Mouse (Mus musculus) NIH3T3 (cell line): ENCODE results near the gene Spns2.

Source experiments
- DNase-seq: peaks from one replicate; pipeline ENCODE4 v3.0.0-alpha.2; 2012; ENCODE audit warnings: low read depth

Gene Spns2

GRCm38 (mm10) chr11:72489881-72490301, at the start of gene Spns2:
Gene Spns2 (minus strand): TSS chr11:72489904.
- DNase-seq, result no peak

GRCm38 (mm10) chr11:72538811-72539210, 49.1 kb upstream of the Spns2 start:
- DNase-seq, result no peak

- no peak for DNase-seq
Measured at GRCm38 (mm10) chr11:72538037-72538755, 48.5 kb upstream of the Spns2 start.

- DNase-seq, result no peak
Measured at GRCm38 (mm10) chr11:72537503-72537902, 47.8 kb upstream of the Spns2 start.

- peak; percentile 20 for DNase-seq
Measured at GRCm38 (mm10) chr11:72535519-72535918, 45.8 kb upstream of the Spns2 start.

GRCm38 (mm10) chr11:72532890-72533289, 43.2 kb upstream of the Spns2 start:
- no peak for DNase-seq

- DNase-seq, result peak; percentile 23
Measured at GRCm38 (mm10) chr11:72531632-72532031, 41.9 kb upstream of the Spns2 start.

- DNase-seq, result no peak
Measured at GRCm38 (mm10) chr11:72531144-72531543, 41.4 kb upstream of the Spns2 start.

- DNase-seq, result no peak
Measured at GRCm38 (mm10) chr11:72526190-72526589, 36.5 kb upstream of the Spns2 start.

- DNase-seq, result no peak
Measured at GRCm38 (mm10) chr11:72523711-72524110, 34.0 kb upstream of the Spns2 start.

- peak; percentile 65 for DNase-seq
Measured at GRCm38 (mm10) chr11:72522616-72523041, 32.9 kb upstream of the Spns2 start.

- peak; percentile 50 for DNase-seq
Measured at GRCm38 (mm10) chr11:72521598-72522541, 32.2 kb upstream of the Spns2 start.

- peak; percentile 33 for DNase-seq
Measured at GRCm38 (mm10) chr11:72519895-72520294, 30.2 kb upstream of the Spns2 start.

- no peak for DNase-seq
Measured at GRCm38 (mm10) chr11:72519189-72519588, 29.5 kb upstream of the Spns2 start.

GRCm38 (mm10) chr11:72518449-72518848, 28.7 kb upstream of the Spns2 start:
- no peak for DNase-seq

- DNase-seq, result no peak
Measured at GRCm38 (mm10) chr11:72514967-72515366, 25.3 kb upstream of the Spns2 start.

- DNase-seq, result no peak
Measured at GRCm38 (mm10) chr11:72508651-72509050, 18.9 kb upstream of the Spns2 start.

GRCm38 (mm10) chr11:72507651-72508050, 17.9 kb upstream of the Spns2 start:
- DNase-seq, result no peak

- DNase-seq, result no peak
Measured at GRCm38 (mm10) chr11:72504016-72504797, 14.5 kb upstream of the Spns2 start.

- DNase-seq, result no peak
Measured at GRCm38 (mm10) chr11:72503501-72503921, 13.8 kb upstream of the Spns2 start.

GRCm38 (mm10) chr11:72502236-72502635, 12.5 kb upstream of the Spns2 start:
- no peak for DNase-seq

- DNase-seq, result peak; percentile 68
Measured at GRCm38 (mm10) chr11:72501426-72502002, 11.8 kb upstream of the Spns2 start.
